Mouse (Mus musculus): ENCODE measurements around the gene Sult1c1.
"Not testable (repeated sequence)": the region's sequence is repeated elsewhere in the genome, so short reads cannot be mapped to it uniquely, and the experiment has no call there.

Gene Sult1c1

GRCm38 (mm10) chr17:53990574-53990973 is at the start of gene Sult1c1:
Sult1c1 (minus strand) TSS chr17:53990674.
- no peak for DNase-seq (ENCODE audit: low spot score)

GRCm38 (mm10) chr17:54014204-54014603 is 23.7 kb upstream of the Sult1c1 start:
- no peak for DNase-seq (ENCODE audit: low spot score)

DNA sequence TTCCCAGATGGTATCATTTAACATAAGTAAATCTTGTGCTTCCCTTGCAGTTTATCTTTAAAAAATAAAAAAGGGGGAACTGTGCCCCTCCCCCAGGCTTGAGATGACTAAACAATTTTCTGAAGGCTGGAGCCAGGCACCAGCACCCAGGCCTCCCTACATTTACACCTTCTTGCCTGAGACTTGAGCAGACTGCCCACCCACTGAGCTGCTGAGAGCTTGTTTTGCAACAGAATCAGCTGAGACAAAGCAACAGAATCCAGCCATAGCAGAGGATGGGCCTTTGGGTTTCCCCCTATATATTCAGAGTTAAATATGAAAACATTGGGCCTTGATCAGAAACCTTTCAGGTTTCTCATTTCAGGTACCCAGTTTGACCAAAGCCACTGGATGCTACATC is 20.7 kb upstream of the Sult1c1 start:
- DNase-seq (ENCODE audit: low spot score), result no peak

DNA sequence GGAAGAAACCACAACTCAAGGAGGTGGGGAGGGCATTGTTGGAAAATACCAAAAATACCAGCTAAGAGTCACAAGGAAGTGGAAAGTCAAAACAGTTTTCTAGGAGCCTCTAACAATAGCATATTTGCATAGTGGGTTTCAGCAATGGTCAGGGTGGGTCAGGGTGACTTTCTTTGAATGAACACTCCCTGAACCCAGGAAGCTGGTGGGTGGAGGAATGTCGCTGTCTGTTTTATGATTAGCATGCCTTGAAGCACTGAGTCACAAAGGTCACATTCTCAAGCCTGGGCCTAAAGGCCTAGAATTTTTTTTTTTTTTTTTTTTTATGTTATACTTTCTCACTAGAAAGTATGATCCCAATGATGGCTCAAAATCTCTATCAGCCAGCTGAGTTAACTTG is 20.1 kb upstream of the Sult1c1 start:
- not testable (repeated sequence) for DNase-seq (ENCODE audit: low spot score)

DNA sequence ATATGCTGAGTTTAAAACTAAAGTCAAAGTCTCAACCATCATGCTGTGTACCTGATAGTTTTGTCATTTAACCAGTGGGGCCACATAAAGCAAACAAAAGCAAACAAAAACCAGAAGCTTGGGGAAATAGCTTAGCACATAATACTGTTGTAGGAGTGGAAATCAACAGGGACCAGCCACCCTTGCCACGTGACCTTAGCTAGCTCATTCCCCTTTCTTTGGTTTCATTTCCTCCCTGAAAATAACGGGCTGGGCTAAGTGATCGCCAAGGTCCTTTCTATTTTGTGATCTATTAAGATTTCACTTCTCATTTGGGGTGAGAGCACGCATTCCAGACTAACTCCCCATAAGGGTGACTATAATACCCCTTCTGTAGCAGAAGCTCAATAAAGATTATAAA is 13.0 kb upstream of the Sult1c1 start:
- DNase-seq (ENCODE audit: low spot score), result no peak

GRCm38 (mm10) chr17:53973606-53974005 is 16.9 kb downstream of the Sult1c1 start:
- no peak for DNase-seq (ENCODE audit: low spot score)

DNA sequence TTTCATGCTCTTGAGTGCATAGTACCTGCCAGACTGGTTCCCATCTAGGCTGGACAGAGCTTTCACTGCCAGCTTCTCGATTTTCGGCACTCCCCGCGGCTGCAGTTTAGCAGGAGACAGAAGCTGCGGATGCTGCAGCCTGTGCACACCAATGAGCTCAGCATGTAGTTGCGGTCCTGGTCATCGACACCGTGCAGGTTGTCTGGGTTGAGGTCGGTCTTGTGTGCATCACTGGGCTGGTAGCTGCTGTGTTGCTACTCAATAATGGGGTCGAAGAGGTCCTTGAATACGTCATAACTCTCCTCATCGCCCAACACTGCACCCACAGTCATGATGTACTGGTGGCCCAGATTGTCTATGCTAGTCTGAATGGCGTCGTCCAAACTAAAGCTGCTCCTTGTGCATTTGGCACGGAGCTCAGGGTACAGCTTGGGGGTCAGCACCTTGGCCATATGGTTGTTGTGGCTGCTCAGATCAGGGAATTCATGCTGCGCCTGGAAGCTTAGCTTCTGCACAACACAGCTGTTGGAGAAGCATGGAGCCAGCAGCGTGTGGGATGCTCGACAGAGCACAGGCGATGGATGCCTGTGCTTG is 48.8 kb downstream of the Sult1c1 start:
- DNase-seq (ENCODE audit: low spot score), result no peak

- no peak for DNase-seq (ENCODE audit: low spot score)
These were observed 49.7 kb downstream of the Sult1c1 start for GRCm38 (mm10) chr17:53940726-53941125.

Measured in lung, postnatal 25 days (tissue).